Mouse (Mus musculus) gastrocnemius, adult 8-10 months (tissue): Measurements from ENCODE around the gene Zfp652. TPM values are rescaled to one million over a fixed set of nuclear protein-coding genes. Genes with fewer than 3 reads are reported as not detected.
"Not testable (repeated sequence)": the region's sequence is repeated elsewhere in the genome, so short reads cannot be mapped to it uniquely, and the experiment has no call there.

Source experiments
- DNase-seq, 2 experiments: peaks; one replicate each; pipeline ENCODE4 v3.0.0; 2022; ENCODE audit warnings: low spot score in 2 of 2
- total RNA-seq, 4 experiments: library from RNA; stranded (reverse); gene quantifications; 2 replicates each; pipeline ENCODE4 v1.2.4; 2022

The Zfp652 gene
- 100 to 1,000 TPM; 107 to 171 (median 133) TPM for total RNA-seq

GRCm38 (mm10) chr11:95712563-95713224, at the start of gene Zfp652:
Zfp652 (plus strand) TSS chr11:95712673.
- DNase-seq: peak; percentile 59 to 79

GRCm38 (mm10) chr11:95666529-95667149, 45.8 kb upstream of the Zfp652 start, which contains the start of gene Phb:
Phb (plus strand) TSS chr11:95666957.
- peak; percentile 89 to 93 for DNase-seq

- DNase-seq: no peak
Measured at GRCm38 (mm10) chr11:95667177-95667576, 45.3 kb upstream of the Zfp652 start.

GRCm38 (mm10) chr11:95668086-95668485, 44.4 kb upstream of the Zfp652 start:
- DNase-seq: not testable (repeated sequence)

GRCm38 (mm10) chr11:95675498-95675897, 37.0 kb upstream of the Zfp652 start:
- no peak for DNase-seq

GRCm38 (mm10) chr11:95676307-95676706, 36.2 kb upstream of the Zfp652 start:
- DNase-seq: no peak

- no peak for DNase-seq
Measured at GRCm38 (mm10) chr11:95677925-95678701, 34.4 kb upstream of the Zfp652 start.

- DNase-seq: no peak
Measured at GRCm38 (mm10) chr11:95681995-95682601, 30.4 kb upstream of the Zfp652 start.

- no peak for DNase-seq
Measured at GRCm38 (mm10) chr11:95682946-95683345, 29.5 kb upstream of the Zfp652 start.

- peak; percentile 58 to 65 for DNase-seq
Measured at GRCm38 (mm10) chr11:95686031-95686430, 26.4 kb upstream of the Zfp652 start.

GRCm38 (mm10) chr11:95687084-95687656, 25.3 kb upstream of the Zfp652 start:
- DNase-seq: no peak

- DNase-seq: no peak
Measured at GRCm38 (mm10) chr11:95688515-95688914, 24.0 kb upstream of the Zfp652 start.

- peak in 1 of 2 experiments; percentile 12 for DNase-seq
Measured at GRCm38 (mm10) chr11:95688981-95689380, 23.5 kb upstream of the Zfp652 start.

- no peak for DNase-seq
Measured at GRCm38 (mm10) chr11:95689544-95689943, 22.9 kb upstream of the Zfp652 start.

GRCm38 (mm10) chr11:95698541-95698940, 13.9 kb upstream of the Zfp652 start:
- DNase-seq: no peak

GRCm38 (mm10) chr11:95700778-95701739, 11.4 kb upstream of the Zfp652 start:
- no peak for DNase-seq

- no peak for DNase-seq
Measured at GRCm38 (mm10) chr11:95704032-95704969, 8.2 kb upstream of the Zfp652 start.

- DNase-seq: no peak
Measured at GRCm38 (mm10) chr11:95704970-95705330, 7.5 kb upstream of the Zfp652 start.

GRCm38 (mm10) chr11:95709534-95710040, 2.9 kb upstream of the Zfp652 start:
- DNase-seq: no peak
